Mouse (Mus musculus) forebrain, embryonic 14.5 days (tissue): Measurements from ENCODE around the gene Hc. TPM values are rescaled to one million over a fixed set of nuclear protein-coding genes. Genes with fewer than 3 reads are reported as not detected.
A peak's percentile ranks its signal among the peaks of the same experiment; 100 is the strongest.

Experiments
- ATAC-seq: fragments of 200-750 bp; cut with Nextera tagmentation; 2 replicates; pipeline ENCODE4 v1.8.0; 2017; ENCODE audit warnings: mild to moderate bottlenecking, moderate library complexity
- DNase-seq: peaks from one replicate; pipeline ENCODE4 v3.0.0-alpha.2; 2015; ENCODE audit warnings: low spot score
- H3K27ac ChIP-seq: fragments of 300-500 bp; sonication (generic); 2 replicates; pipeline ENCODE4 v1.5.1; 2014; ENCODE audit warnings: low read depth, mild to moderate bottlenecking, control low read depth, low read length, moderate library complexity
- H3K27me3 ChIP-seq: fragments of 300-500 bp; sonication (generic); replicated peaks from 2 replicates; pipeline ENCODE4 v1.6.1; 2014; ENCODE audit warnings: low read length, control low read depth, mixed read lengths; ENCODE audit not compliant: control insufficient read depth, insufficient read depth
- H3K36me3 ChIP-seq: fragments of 300-500 bp; sonication (generic); 2 replicates; pipeline ENCODE4 v1.6.1; 2014; ENCODE audit warnings: low read length, control low read depth; ENCODE audit not compliant: control insufficient read depth, insufficient read depth
- H3K4me1 ChIP-seq: fragments of 300-500 bp; sonication (generic); 2 replicates; pipeline ENCODE4 v1.6.1; 2014; ENCODE audit warnings: antibody characterized with exemption, low read length, control low read depth; ENCODE audit not compliant: control insufficient read depth, insufficient read depth
- H3K4me2 ChIP-seq: fragments of 300-500 bp; sonication (generic); 2 replicates; pipeline ENCODE4 v1.6.1; 2014; ENCODE audit warnings: mild to moderate bottlenecking, control low read depth, low read length
- H3K4me3 ChIP-seq: fragments of 300-500 bp; sonication (generic); 2 replicates; pipeline ENCODE4 v1.5.1; 2014; ENCODE audit warnings: low read depth, low read length, control low read depth
- H3K9ac ChIP-seq: fragments of 300-500 bp; sonication (generic); 2 replicates; pipeline ENCODE4 v1.6.1; 2014; ENCODE audit warnings: mild to moderate bottlenecking, low read length, control low read depth, moderate library complexity
- H3K9me3 ChIP-seq: fragments of 300-500 bp; sonication (generic); replicated peaks from 2 replicates; pipeline ENCODE4 v1.6.1; 2016; ENCODE audit warnings: low read length, control low read depth, mixed read lengths; ENCODE audit not compliant: control insufficient read depth
- WGBS: fragments of 180-500 bp; shearing (Covaris S2); extraction: QIAGEN DNeasy Blood & Tissue Kit; methylation state at CpG from one replicate; pipeline ENCODE4 v1.1.7; 2014; 5-methylcytosine and 5-hydroxymethylcytosine counted together
- polyA plus RNA-seq: library from polyadenylated mRNA; unstranded; fragments of >200 nt; fragmentation: Nextera tagmentation; extraction: Ambion mirVana; gene quantifications from 2 replicates; pipeline ENCODE4 v1.2.1, GENCODE M21; 2014

Gene Hc
- polyA plus RNA-seq, 1 experiment from 2014 or later: 0.69 TPM

DNA sequence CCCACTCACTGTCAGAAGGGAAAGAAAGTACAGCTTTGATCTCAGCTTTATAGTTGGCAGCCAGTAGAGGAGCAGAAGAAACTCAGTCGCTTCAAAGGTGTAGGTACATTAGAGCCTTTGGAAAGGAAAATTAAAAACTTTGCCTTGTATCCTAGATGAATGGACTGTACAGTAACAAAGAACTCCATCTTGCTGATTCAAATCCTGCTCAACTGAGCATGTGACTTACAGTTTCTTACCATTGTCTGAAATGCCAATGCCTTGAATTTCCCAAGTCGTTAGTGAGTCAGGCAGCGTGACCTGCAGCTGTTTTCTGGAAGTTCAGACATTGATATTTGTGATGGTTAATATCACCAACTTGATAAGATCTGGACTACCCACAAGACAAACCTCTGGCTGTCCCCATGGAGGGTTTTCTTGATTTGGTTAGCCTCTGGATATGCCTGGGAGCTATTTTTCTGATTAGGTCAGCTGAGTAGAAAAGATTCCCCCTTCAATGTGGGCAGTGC lies 36.5 kb downstream of the Hc start:
- H3K27me3 ChIP-seq: no peaks in the 10 kb centered on the region
- H3K9ac ChIP-seq: no peak overlapping the region
- no peaks in the 10 kb centered on the region for H3K4me1 ChIP-seq
- no peak for DNase-seq
- H3K27ac ChIP-seq: no peak overlapping the region
- no peaks in the 10 kb centered on the region for H3K9me3 ChIP-seq
- no peak for ATAC-seq
- WGBS: 62% methylated on average over 3 of the region's 3 CpGs
- no peak overlapping the region for H3K4me2 ChIP-seq
- no peaks in the 10 kb centered on the region for H3K36me3 ChIP-seq
- no peak overlapping the region for H3K4me3 ChIP-seq

DNA sequence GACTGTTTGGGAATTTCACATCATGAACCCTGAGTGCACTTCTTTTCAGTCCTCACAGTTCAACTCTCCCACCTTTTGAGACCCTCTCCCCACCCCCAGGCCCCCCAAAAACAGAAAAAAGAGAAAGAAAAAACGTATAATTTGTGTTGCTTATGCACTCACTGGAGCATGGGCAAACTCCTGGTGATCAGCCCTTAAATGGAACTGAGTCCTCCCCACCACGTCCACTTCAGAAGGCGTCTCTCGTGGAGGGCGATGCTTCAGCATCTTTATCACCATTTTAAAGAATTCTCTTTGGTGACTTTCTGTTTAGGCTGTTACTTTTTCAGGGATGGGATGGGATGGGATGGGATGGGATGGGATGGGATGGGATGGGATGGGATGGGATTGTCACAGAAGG lies 39.4 kb downstream of the Hc start:
- Histone ChIP-seq H3K4me2 (no peak overlapping the region), H3K4me1 (no peaks in the 10 kb centered on the region), H3K9ac (no peak overlapping the region), H3K27me3 (no peaks in the 10 kb centered on the region), H3K36me3 (no peaks in the 10 kb centered on the region), H3K27ac (no peak overlapping the region), H3K9me3 (no peaks in the 10 kb centered on the region), H3K4me3 (no peak overlapping the region)
- DNase-seq: no peak
- no peak for ATAC-seq
- WGBS: 88% methylated on average over 5 of the region's 5 CpGs

DNA sequence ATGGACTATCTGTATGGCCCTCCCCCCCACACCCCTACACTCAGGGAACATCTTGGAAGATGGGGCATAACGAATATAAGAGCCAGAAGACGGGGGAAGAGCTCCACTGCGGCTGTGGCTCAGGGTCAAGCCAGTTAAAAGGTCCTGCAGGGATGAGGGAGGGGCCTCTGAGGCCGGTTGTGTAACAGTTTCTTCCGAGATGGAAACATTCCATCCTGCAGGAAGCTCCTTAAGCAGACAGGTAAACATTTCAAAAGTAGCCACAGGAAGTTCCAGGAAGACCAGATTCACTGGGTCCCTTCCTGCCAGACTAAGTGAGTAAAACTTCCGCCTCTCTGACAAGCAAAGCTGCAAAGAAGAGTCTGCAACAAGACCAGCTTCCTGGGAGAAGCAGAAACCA lies 45.4 kb downstream of the Hc start:
- Histone ChIP-seq H3K4me1 (no peaks in the 10 kb centered on the region), H3K27me3 (no peaks in the 10 kb centered on the region), H3K36me3 (no peaks in the 10 kb centered on the region), H3K9me3 (no peaks in the 10 kb centered on the region), H3K9ac (no peak overlapping the region), H3K27ac (no peak overlapping the region), H3K4me2 (no peak overlapping the region), H3K4me3 (no peak overlapping the region)
- WGBS: 54% methylated on average over 6 of the region's 6 CpGs
- no peak for DNase-seq
- no peak for ATAC-seq

DNA sequence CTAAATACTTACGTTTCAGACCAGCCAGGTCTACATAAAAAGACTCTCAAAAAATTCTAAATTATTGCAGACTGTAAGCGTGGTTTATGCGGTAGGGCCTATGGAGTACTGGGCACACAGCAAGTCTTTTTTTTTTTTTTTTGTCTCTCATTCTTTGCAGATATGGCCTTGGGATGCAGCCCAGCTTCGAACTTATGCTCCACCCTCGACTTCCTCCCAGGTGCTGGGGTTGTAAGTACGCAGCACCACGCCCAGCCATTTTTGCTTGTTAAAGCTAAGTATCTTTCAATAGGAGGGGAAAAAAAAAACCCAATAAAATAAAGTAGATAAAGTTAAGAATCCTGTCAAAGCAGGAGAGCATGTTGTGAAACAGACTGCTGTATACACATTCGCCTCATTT lies 49.6 kb downstream of the Hc start:
- H3K27ac ChIP-seq: no peak overlapping the region
- no peak for ATAC-seq
- WGBS: 94% methylated on average over 8 of the region's 8 CpGs
- H3K4me1 ChIP-seq: no peaks in the 10 kb centered on the region
- no peak for DNase-seq
- no peaks in the 10 kb centered on the region for H3K9me3 ChIP-seq
- H3K27me3 ChIP-seq: no peaks in the 10 kb centered on the region
- H3K9ac ChIP-seq: no peak overlapping the region
- H3K4me2 ChIP-seq: no peak overlapping the region
- H3K36me3 ChIP-seq: no peaks in the 10 kb centered on the region
- no peak overlapping the region for H3K4me3 ChIP-seq

DNA sequence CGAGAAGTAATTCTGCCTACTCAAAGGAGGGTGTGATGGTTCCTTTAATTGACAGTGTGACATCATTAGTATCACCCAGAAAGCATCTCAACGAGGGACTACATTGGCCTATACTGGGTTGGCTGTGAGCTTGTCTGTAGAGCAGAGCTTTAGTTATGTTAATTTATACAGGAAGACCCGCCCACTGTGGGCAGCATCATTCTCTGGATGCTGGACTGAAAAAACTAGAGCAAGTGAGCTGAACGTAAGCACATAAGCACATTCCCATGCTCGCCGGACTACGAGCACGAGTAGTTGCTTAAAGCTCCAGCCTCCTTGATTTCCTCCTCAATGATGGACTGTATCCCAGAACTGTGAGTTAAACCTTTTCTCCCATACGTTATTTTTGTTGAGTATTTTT lies 62.3 kb downstream of the Hc start:
- peaks cover 6% of the 10 kb centered on the region for H3K4me1 ChIP-seq
- ATAC-seq (no peak), DNase-seq (no peak)
- no peak overlapping the region for H3K4me2 ChIP-seq
- H3K9ac ChIP-seq: no peak overlapping the region
- WGBS: 54% methylated on average over 9 of the region's 9 CpGs
- H3K36me3 ChIP-seq: no peaks in the 10 kb centered on the region
- no peaks in the 10 kb centered on the region for H3K27me3 ChIP-seq
- H3K4me3 ChIP-seq: no peak overlapping the region
- no peak overlapping the region for H3K27ac ChIP-seq
- H3K9me3 ChIP-seq: no peaks in the 10 kb centered on the region

DNA sequence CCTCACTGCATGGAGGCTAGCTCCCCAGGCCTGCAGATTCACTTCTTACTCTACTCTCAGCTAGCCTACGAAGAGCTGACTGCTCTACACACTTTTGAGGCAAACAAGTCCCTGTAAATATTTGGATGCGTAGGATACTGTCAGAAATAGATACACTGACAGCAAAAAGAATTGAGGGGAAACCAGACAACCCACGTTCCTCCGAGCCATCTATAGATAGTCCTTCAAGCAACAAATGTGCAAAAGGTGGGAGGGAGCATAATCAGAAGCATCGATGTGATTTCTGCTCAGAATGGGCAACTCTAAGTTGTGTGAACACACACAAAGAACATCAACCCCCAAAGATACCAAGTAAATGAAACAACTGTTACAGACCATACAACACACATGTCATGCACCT lies 64.7 kb downstream of the Hc start:
- H3K27ac ChIP-seq: no peak overlapping the region
- no peak overlapping the region for H3K9ac ChIP-seq
- WGBS: 90% methylated on average over 5 of the region's 5 CpGs
- DNase-seq (no peak), ATAC-seq (no peak)
- no peak overlapping the region for H3K4me3 ChIP-seq
- no peaks in the 10 kb centered on the region for H3K36me3 ChIP-seq
- H3K27me3 ChIP-seq: no peaks in the 10 kb centered on the region
- H3K9me3 ChIP-seq: no peaks in the 10 kb centered on the region
- H3K4me2 ChIP-seq: no peak overlapping the region
- H3K4me1 ChIP-seq: peaks cover 14% of the 10 kb centered on the region

DNA sequence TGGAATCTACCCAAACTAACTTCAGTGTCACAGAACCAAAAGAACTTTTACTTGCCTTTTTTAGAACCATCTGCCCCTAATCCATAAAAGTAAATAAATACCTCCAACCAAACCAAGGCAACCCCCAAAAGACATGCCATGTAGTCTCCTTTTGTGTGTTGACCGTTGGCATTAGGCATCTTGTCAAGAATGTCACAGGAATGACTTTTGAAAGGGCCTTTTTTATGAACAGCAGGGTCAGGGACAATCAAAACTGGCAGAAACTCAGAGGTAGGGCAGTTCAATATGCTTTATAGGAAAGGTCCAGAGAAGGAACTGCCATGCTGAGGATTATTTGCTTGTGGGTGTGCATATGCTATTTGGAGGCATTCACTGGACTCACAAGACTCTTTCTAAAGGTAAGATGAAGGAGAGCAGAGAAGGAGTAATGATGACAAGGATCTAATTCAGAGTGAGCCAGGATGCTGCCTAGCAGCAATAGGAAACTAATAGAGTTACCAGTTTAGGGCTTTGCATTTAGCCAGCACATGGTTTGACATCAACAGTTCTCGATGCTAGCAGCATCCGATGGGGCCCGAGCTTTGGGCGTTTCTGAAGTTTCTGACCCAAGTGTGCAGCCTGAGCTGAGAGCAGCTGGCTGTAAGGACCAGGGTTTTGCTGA lies 67.4 kb downstream of the Hc start:
- Histone ChIP-seq H3K4me1 (peaks cover 14% of the 10 kb centered on the region), H3K9ac (no peak overlapping the region), H3K27ac (peak overlapping the region; percentile 31; the same call in 1 of the 2 replicates), H3K4me3 (no peak overlapping the region), H3K36me3 (no peaks in the 10 kb centered on the region), H3K27me3 (no peaks in the 10 kb centered on the region), H3K4me2 (no peak overlapping the region), H3K9me3 (no peaks in the 10 kb centered on the region)
- 4% methylated on average over 5 of the region's 5 CpGs for WGBS
- DNase-seq: peak; percentile 65
- peak; percentile 50 for ATAC-seq

DNA sequence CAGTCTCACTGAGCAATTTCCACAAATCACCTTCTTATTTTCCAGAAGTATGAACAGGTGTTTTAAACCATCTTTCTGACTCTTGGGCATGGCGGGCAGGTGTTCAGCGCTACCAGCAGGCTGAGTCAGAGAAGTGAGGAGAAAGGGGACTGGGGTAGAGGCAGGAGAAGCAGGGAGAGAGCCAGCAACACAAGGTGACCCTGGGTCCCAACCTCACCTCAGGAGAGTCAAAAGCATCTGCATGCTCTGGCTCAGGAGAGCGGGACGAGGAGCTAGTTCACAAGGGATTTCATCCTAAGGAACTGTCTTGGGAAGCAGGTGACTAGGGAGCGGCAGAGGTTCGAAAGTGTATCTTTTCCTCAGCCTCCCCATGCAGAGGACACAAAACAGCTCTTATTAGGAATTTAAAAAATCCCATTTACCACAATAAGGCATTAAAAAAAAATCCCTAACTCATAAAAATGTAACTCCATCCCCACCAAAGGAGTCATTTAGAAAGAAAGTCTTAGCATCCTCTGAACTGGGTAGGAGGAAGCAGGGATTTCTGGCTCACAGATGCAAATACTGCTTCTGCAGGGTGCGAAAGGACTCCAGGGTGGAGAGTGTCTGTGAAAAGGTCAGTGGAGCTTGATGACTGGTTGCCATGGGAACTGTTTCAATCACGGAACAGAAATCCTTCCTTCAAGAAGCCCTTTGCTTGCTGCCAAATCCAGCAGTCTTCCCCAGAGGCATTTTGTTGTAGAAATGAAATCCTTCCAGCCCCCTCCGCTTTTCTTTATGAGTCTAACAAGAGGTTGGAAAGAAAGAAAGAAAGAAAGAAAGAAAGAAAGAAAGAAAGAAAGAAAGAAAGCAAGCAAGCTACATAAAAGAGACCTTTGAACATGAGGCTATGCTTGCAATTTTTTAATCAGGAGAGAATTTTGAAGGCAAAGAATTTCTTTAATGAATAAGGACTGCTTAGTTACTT lies 68.2 kb downstream of the Hc start:
- Histone ChIP-seq H3K4me2 (peak overlapping the region; percentile 1; the same call in 1 of the 2 replicates), H3K27me3 (no peaks in the 10 kb centered on the region), H3K4me3 (no peak overlapping the region), H3K36me3 (no peaks in the 10 kb centered on the region), H3K27ac (peak overlapping the region; percentile 81), H3K9ac (no peak overlapping the region; the same call in 1 of the 2 replicates), H3K9me3 (no peaks in the 10 kb centered on the region), H3K4me1 (peaks cover 14% of the 10 kb centered on the region)
- ATAC-seq: peak; percentile 92
- peak; percentile 95 for DNase-seq
- WGBS: 4% methylated on average over 9 of the region's 9 CpGs

DNA sequence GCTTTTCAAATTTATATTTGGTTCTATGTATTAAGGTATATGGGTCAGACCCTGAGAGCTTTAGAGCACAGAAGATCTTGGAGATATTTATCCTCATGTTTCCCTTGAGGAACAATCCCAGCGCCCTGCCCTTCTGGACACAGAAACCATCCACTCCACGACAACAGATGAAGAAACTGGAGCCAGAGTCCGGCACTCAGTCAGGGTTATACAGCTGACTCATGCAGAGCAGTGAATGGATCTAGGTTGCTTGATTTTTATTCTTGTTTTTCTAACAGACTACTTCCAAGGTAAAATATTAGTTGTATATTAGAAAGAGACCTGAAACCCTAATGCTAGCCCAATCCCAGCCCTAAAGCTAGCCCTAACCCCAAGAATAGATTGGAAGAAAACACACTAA lies 69.3 kb downstream of the Hc start:
- Histone ChIP-seq H3K36me3 (no peaks in the 10 kb centered on the region), H3K4me3 (no peak overlapping the region), H3K9me3 (no peaks in the 10 kb centered on the region), H3K4me2 (no peak overlapping the region), H3K4me1 (peaks cover 14% of the 10 kb centered on the region), H3K9ac (no peak overlapping the region), H3K27me3 (no peaks in the 10 kb centered on the region), H3K27ac (no peak overlapping the region)
- WGBS: 77% methylated on average over 3 of the region's 3 CpGs
- no peak for ATAC-seq
- no peak for DNase-seq
